Mouse (Mus musculus): ENCODE results near the gene Iqce.

Gene Iqce

GRCm38 (mm10) chr5:140661427-140661826 lies 40.8 kb downstream of the Iqce start:
- DNase-seq (ENCODE audit: low spot score) = no peak

GRCm38 (mm10) chr5:140660398-140660797 lies 41.8 kb downstream of the Iqce start:
- no peak for DNase-seq (ENCODE audit: low spot score)

GRCm38 (mm10) chr5:140659607-140660272 lies 42.4 kb downstream of the Iqce start:
- DNase-seq (ENCODE audit: low spot score) = no peak

- DNase-seq (ENCODE audit: low spot score) = no peak
Measured at GRCm38 (mm10) chr5:140654096-140654845, 47.9 kb downstream of the Iqce start.

DNA sequence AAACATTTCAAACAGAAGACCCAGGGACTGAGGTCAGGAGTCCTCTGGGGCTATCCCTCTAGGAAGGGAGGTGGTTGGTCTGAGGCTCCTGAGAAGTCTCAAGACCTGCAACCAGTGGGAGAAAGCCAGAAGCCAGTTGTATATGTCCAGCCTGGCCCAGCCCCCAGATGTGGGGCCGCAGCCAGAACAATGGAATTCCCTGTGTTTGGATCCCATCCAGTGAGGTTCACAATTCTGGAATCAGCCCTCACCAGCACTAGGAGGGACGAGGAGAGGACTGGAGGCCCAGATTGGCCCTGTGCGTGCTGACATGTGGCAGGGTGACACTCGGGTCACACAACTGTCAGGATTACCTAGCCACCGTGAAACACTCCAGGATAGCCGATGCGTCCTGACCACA lies 49.6 kb downstream of the Iqce start:
- no peak for DNase-seq (ENCODE audit: low spot score)

GRCm38 (mm10) chr5:140651231-140651630 lies 50.9 kb downstream of the Iqce start:
- DNase-seq (ENCODE audit: low spot score) = no peak

DNA sequence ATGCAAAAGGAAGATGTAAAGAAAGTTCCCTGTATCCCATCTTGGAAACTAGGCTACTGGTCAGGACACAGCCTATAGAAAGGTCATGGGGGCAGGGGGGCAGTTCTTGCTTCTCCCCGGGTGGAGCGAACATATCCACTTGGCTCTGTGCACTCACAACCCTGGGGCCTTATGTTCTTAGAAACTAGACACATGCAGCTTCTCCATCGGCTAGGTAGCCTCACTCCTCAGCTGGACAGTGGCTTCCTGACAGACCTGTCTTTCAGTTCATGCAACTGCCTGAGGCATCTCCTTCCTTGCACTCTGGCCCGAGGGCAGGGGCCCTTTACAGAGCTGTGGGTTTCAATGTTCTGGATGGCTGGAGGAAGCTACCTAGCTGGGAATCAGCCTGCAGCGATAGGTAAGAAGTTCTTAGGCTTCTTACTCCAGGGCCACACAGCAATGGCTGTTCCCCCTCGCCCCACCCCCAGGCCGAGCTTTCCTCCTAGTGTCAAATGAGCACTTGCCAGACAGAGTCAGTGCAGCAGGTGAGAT lies 52.2 kb downstream of the Iqce start:
- DNase-seq (ENCODE audit: low spot score) = no peak

- DNase-seq (ENCODE audit: low spot score) = peak; percentile 99
Measured at GRCm38 (mm10) chr5:140649101-140649667, 53.0 kb downstream of the Iqce start.

GRCm38 (mm10) chr5:140648519-140649100 lies 53.6 kb downstream of the Iqce start, which contains the start of gene Ttyh3:
Gene Ttyh3, minus strand, starts transcription at chr5:140649031.
- DNase-seq (ENCODE audit: low spot score) = peak; percentile 78

DNA sequence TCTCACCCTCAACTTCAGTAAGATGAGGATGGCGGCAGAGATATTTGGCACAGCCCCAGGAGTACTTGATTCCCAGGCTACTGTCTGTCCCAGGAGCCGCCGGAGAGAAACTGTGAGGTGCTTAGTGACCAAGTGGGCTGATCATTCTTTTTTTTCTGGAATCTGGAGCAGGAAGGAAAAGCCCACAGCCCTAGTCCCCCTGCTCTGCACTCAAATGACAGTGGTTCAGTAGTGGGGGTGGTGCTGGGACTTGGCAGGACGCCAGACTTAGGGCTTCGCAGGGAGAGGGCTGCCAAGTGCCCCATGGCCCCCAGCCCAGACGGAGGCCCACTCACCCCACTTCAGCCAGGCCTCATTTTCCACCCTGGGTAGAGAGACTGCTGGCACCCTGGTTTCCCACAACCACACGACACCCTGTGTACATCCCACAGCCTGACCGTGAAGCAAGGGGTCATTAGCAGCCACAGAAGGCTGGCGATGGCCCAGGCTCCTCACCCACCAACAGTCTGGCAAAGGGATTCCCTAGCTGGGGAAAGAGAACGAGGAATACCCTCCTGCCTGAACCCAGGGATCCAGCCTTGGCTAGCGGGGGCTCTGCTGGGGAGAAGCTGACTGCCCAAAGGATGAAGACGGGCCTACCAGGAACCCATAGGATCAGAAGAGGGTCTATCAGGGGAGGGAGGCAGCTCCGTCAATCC lies 54.2 kb downstream of the Iqce start:
- peak; percentile 19 for DNase-seq (ENCODE audit: low spot score)

DNA sequence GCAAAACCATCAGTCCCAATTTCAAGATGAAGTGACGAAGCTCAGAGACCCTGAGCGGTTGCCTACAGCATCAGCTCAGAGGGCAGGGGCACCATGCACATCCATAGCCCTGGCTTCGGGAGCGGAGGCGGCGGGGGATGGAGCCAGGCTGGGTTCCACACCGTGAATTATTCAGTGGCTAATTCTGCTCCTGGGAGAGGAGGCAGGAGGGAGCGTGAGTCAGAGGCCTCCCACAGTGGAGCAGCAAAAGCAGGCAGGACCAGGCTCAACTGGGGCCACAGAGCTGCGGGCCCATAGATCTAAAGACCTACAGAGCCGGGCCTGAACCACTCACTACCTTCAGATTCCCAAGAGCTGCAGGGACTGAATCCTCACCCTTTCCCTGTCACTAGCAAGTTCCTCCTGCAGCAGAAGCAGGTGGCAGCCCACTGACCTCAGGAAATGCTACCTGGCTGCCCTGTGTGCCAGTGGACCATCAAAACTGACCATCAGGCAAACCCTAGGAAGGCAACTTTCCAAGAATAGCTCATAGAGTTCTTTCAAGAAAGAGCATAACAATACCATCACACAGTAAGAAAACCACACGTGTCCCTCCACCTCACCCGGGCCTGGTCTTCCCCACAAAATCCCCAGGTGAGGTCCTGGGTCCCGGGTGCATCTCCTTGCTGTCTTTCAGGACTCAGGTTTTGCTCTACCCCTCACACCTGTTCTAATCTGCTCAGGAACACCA lies 55.0 kb downstream of the Iqce start:
- no peak for DNase-seq (ENCODE audit: low spot score)

GRCm38 (mm10) chr5:140646171-140646570 lies 56.0 kb downstream of the Iqce start:
- no peak for DNase-seq (ENCODE audit: low spot score)

GRCm38 (mm10) chr5:140645454-140645853 lies 56.7 kb downstream of the Iqce start:
- DNase-seq (ENCODE audit: low spot score) = no peak

GRCm38 (mm10) chr5:140644702-140645201 lies 57.4 kb downstream of the Iqce start:
- DNase-seq (ENCODE audit: low spot score) = peak; percentile 37

DNA sequence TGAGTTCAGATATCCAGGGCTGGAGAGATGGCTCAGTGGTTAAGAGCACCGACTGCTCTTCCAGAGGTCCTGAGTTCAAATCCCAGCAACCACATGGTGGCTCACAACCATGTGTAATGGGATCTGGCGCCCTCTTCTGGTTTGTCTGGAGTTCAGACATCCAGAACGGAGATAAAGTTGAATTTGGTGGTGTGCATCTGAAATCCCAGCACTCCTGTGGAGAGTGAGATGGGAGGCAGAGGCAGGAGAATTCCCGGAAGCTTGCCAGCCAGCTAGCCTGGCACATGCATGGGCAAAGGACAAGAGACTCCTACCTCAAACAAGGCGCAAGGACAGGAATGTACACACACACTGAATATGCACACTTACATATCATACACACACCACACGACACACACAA lies 57.9 kb downstream of the Iqce start:
- no peak for DNase-seq (ENCODE audit: low spot score)

GRCm38 (mm10) chr5:140642076-140642475 lies 60.1 kb downstream of the Iqce start:
- DNase-seq (ENCODE audit: low spot score) = no peak

DNA sequence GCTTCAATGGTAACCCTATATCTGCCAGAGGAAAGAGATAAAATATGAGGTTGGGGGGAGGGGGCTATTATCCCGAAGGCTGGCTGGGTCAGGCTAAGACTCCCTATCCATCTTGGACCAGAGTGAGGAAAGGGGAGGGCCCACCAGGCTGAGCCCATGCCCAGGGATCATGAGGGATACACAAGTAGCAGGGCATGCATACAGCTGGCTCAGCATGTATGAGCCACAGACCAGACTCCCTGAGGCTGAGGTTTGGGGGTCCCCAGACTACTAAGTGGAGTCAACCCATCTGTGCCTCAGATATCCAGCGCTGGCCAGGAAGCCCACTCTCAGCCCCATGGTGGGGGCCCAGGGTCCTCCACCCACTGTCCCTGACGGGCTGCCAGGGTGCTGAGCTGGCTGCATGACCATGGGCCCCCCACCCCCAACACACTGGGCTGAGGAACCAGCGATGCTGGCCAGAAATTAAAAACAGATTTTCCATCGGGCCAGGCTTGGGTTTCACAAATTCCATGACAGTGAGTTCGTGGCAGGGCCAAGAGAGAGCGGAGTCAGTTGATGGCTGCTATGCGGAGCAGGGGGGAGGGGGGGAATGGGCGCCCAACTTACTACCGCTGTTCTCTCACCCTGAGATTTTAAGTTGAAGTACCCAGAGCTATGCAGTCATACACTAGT lies 60.8 kb downstream of the Iqce start:
- no peak for DNase-seq (ENCODE audit: low spot score)

DNA sequence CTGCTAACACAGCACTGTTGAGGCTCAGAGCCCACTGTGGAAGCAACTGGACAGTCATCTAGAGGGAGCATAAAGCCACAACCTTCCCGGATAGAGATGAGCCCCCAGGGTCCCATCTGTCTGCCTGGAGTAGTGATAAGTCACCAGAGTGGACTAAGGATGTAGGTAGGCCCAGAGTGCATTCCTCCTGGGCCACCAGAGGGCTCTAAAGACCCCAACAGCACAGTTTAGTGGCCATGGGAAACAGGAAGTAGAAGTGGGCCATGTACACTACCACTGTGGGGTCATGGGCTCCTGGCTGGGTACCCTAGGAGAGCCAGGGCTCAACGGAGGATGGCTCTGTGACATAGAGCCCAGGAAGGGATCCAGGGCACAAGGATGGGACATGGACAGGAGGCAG lies 61.4 kb downstream of the Iqce start:
- DNase-seq (ENCODE audit: low spot score) = no peak

DNA sequence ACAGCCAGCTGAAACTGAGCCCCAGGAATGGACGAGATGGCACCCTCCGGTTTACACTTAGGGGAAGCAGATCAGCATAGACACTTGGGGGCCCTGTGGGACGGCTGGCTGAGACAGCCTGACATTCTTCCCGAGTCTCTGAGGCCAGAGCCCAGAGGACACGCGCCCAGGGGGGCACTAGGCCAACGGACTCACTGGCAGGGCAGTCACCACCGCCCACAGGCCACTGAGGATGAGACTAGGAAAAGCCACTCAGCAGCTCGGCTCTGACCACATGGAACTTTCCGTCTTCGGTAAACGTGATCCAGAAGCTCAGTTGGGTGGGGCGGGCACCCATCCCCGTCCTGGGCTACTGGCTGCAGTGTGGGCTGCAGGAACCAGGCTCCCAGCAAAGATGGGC lies 62.3 kb downstream of the Iqce start:
- no peak for DNase-seq (ENCODE audit: low spot score)

DNA sequence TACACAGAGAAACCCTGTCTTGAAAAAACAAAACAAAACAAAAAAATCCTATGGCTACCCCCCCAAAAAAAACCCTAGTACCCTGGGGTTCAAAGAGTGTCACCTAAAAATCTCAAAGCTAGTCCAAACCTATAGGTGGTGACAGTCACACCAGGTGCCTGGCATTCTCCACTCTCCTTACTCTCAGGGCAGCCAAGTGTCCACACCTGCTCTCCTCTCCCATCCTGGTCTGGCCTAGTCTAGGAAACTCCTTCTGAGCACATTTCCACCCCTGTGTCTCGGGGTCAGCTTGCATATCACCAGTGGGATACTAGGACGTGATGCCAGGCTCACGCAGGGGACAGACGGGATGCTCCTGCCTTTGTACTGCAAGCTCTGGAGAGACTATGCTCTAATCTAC lies 62.9 kb downstream of the Iqce start:
- no peak for DNase-seq (ENCODE audit: low spot score)

DNA sequence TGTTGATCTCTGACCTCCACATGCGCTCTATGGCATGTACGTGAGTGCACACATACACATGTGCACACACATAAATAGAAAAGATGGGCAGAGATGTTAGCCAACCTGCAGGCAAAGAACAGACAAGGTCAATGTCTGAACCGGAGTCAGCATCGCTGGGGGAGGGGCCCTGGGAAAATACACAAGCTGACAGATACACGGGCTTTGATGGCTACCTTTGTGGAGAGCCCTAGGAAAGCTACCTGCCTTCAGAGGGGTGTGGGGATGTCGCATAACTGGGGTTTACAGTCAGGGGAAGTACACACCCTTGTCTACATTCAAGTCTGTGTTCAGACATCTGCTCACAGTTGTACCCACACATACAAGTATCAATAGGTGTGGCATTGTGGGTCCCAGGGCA lies 63.7 kb downstream of the Iqce start:
- no peak for DNase-seq (ENCODE audit: low spot score)

Measured in yolk sac, embryonic 10.5 days (tissue).